Comparison of ENCODE assay signal across 9 mouse cellular contexts in the genomic region with DNA sequence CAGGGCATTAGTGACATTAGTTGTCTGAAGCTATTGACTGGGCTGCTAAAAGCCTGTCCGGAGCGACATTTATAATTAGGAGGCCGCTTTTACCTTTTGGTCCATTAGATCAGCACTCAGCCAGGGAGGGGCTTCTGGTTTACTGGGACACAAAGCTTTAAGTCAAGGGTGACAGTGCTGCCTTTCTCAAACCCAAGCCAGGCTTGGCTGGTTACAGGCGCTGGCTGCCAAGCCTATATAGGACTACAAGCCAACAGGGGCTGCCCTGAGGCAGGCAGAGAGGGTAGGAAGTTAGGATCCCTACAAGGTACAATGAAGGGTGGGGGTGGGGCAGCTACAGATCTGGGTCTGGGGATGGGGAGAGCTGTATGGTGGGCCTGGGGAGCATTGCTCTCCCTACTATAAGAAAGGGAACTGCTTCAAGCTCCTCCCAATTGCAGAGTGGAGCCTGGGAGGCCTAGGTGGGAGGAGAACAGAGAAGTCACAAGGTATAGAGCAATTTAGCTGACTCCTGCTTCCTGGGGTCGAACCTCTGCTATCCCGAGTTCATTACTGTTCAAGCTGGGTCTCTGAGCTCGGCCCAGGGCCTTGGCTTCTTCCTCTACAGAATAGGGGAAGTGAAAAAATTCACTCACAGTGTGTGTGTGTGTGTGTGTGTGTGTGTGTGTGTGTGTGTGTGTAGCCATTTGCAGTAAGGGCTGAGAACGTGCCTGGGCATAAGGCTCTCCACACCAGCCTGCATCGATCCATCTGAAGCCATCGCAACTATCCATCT. TPM values are rescaled to one million over a fixed set of nuclear protein-coding genes. Genes with fewer than 3 reads are reported as not detected.
A peak's percentile ranks its signal among the peaks of the same experiment; 100 is the strongest.
DNase-seq lines count a peak whose midpoint lies in the region; ATAC-seq lines count a peak whose summit lies in the region.
"Had no signal": no experiment of that assay in that cellular context is flagged by ENCODE, and none has a peak within 500 bp of the region (broad histone marks: within the 10 kb centered on the region; RNA-seq: fewer than 3 reads in every experiment).

No protein-coding gene starts in this region.

- H3K4me3 ChIP-seq in kidney, embryonic 16.5 days (ENCODE audit: low read length): no peak overlapping the region
- H3K4me3 ChIP-seq in heart, embryonic 15.5 days: no peak overlapping the region
- no peak overlapping the region for H3K4me3 ChIP-seq in stomach, embryonic 15.5 days (replicated peaks)
- no peak overlapping the region for H3K4me3 ChIP-seq in hindbrain, embryonic 16.5 days (ENCODE audit: low read length)
- H3K4me3 ChIP-seq: midbrain, embryonic 12.5 days had no signal

- H3K27me3 ChIP-seq in kidney, embryonic 16.5 days (ENCODE audit: insufficient read depth, low read length): no peaks in the 10 kb centered on the region
- peaks cover 3% of the 10 kb centered on the region; the same call in 1 of the 2 replicates for H3K27me3 ChIP-seq in heart, embryonic 15.5 days
- H3K27me3 ChIP-seq in stomach, embryonic 15.5 days (replicated peaks): no peaks in the 10 kb centered on the region
- H3K27me3 ChIP-seq in hindbrain, embryonic 16.5 days (replicated peaks; ENCODE audit: control insufficient read depth, insufficient read depth, low read length): no peaks in the 10 kb centered on the region
- H3K27me3 ChIP-seq: midbrain, embryonic 12.5 days had no signal

- no peak overlapping the region for H3K9ac ChIP-seq in kidney, embryonic 16.5 days (replicated peaks; ENCODE audit: low read length)
- H3K9ac ChIP-seq in heart, embryonic 15.5 days: no peak overlapping the region
- no peak overlapping the region for H3K9ac ChIP-seq in stomach, embryonic 15.5 days
- no peak overlapping the region for H3K9ac ChIP-seq in hindbrain, embryonic 16.5 days (ENCODE audit: low read depth, low read length)
- H3K9ac ChIP-seq: midbrain, embryonic 12.5 days had no signal

- no peak for DNase-seq in kidney, adult 11 months
- DNase-seq in lung, postnatal 14 days: peak; percentile 26
- DNase-seq in urinary bladder, adult 18-20 months (ENCODE audit: low spot score in 2 of 2): no peak
- DNase-seq in adrenal gland, postnatal 4 days (ENCODE audit: low spot score in 2 of 2): no peak

- ATAC-seq in kidney, embryonic 16.5 days (ENCODE audit: low FRiP score, low TSS enrichment): no peak
- no peak for ATAC-seq in heart, embryonic 15.5 days (replicated peaks; ENCODE audit: insufficient number of reproducible peaks, insufficient read depth, low FRiP score, low read depth)
- ATAC-seq in stomach, embryonic 15.5 days (ENCODE audit: insufficient read depth, low FRiP score, low read depth): no peak
- ATAC-seq in hindbrain, embryonic 16.5 days: no peak

- H3K4me2 ChIP-seq in kidney, embryonic 16.5 days (replicated peaks; ENCODE audit: low read depth, low read length): no peak overlapping the region
- no peak overlapping the region for H3K4me2 ChIP-seq in heart, embryonic 15.5 days
- H3K4me2 ChIP-seq in stomach, embryonic 15.5 days: no peak overlapping the region
- no peak overlapping the region for H3K4me2 ChIP-seq in hindbrain, embryonic 16.5 days (ENCODE audit: low read length)
- H3K4me2 ChIP-seq: midbrain, embryonic 12.5 days had no signal

- 67% methylated on average over 10 of the region's 10 CpGs for WGBS in kidney, embryonic 16.5 days
- WGBS in heart, embryonic 15.5 days: 78% methylated on average over 10 of the region's 10 CpGs
- WGBS in stomach, embryonic 15.5 days: 77% methylated on average over 10 of the region's 10 CpGs
- WGBS in hindbrain, embryonic 16.5 days: 80% methylated on average over 10 of the region's 10 CpGs

- no peaks in the 10 kb centered on the region for H3K4me1 ChIP-seq in kidney, embryonic 16.5 days (ENCODE audit: insufficient read depth, low read length)
- peaks cover 8% of the 10 kb centered on the region for H3K4me1 ChIP-seq in heart, embryonic 15.5 days (replicated peaks)
- H3K4me1 ChIP-seq in stomach, embryonic 15.5 days: peaks cover 21% of the 10 kb centered on the region
- H3K4me1 ChIP-seq in hindbrain, embryonic 16.5 days (ENCODE audit: control insufficient read depth, insufficient read depth, low read depth, low read length): no peaks in the 10 kb centered on the region
- H3K4me1 ChIP-seq: midbrain, embryonic 12.5 days had no signal

- H3K27ac ChIP-seq in kidney, embryonic 16.5 days (ENCODE audit: low read length): peak overlapping the region; percentile 19; the same call in 1 of the 2 replicates
- H3K27ac ChIP-seq in heart, embryonic 15.5 days: peak overlapping the region; percentile 27; the same call in 1 of the 2 replicates
- H3K27ac ChIP-seq in stomach, embryonic 15.5 days: peak overlapping the region; percentile 68
- H3K27ac ChIP-seq in hindbrain, embryonic 16.5 days (ENCODE audit: low read depth, low read length): no peak overlapping the region
- H3K27ac ChIP-seq: midbrain, embryonic 12.5 days had no signal

- no peaks in the 10 kb centered on the region for H3K36me3 ChIP-seq in kidney, embryonic 16.5 days (ENCODE audit: insufficient read depth, low read length)
- no peaks in the 10 kb centered on the region for H3K36me3 ChIP-seq in heart, embryonic 15.5 days
- no peaks in the 10 kb centered on the region for H3K36me3 ChIP-seq in stomach, embryonic 15.5 days
- H3K36me3 ChIP-seq in hindbrain, embryonic 16.5 days (ENCODE audit: control insufficient read depth, insufficient read depth, low read length): no peaks in the 10 kb centered on the region
- H3K36me3 ChIP-seq: midbrain, embryonic 12.5 days had no signal

- no peaks in the 10 kb centered on the region for H3K9me3 ChIP-seq in kidney, embryonic 16.5 days (ENCODE audit: low read length)
- H3K9me3 ChIP-seq in heart, embryonic 15.5 days (replicated peaks): no peaks in the 10 kb centered on the region
- H3K9me3 ChIP-seq in stomach, embryonic 15.5 days: no peaks in the 10 kb centered on the region
- H3K9me3 ChIP-seq in hindbrain, embryonic 16.5 days (ENCODE audit: control insufficient read depth, low read length): no peaks in the 10 kb centered on the region

RNA-seq across cellular contexts. Expression of gene Trim14, which starts 18.5 kb away (rescaled TPM):
- polyA plus RNA-seq in kidney, embryonic 16.5 days (2015; fragmentation: Nextera tagmentation; extraction: Ambion mirVana): 2.1 and 2.9 TPM in 2 replicates
- polyA plus RNA-seq in heart, embryonic 15.5 days (2015; fragmentation: Nextera tagmentation; extraction: Ambion mirVana): 1.7 and 3.7 TPM in 2 replicates
- polyA plus RNA-seq in stomach, embryonic 15.5 days (2015; fragmentation: Nextera tagmentation; extraction: Ambion mirVana): 5.2 and 5.3 TPM in 2 replicates
- polyA plus RNA-seq in hindbrain, embryonic 16.5 days (2015; fragmentation: Nextera tagmentation; extraction: Ambion mirVana): 0.85 and 1.2 TPM in 2 replicates
- 1 to 10 TPM; 7.2 to 7.5 TPM for total RNA-seq in adrenal gland, postnatal 4 days (2021)

RNA-seq across cellular contexts. Expression of gene Coro2a, which starts 47.5 kb away (rescaled TPM):
- 5.9 and 6.4 TPM in 2 replicates for polyA plus RNA-seq in kidney, embryonic 16.5 days (2015; fragmentation: Nextera tagmentation; extraction: Ambion mirVana)
- polyA plus RNA-seq in heart, embryonic 15.5 days (2015; fragmentation: Nextera tagmentation; extraction: Ambion mirVana): 0.87 and 6.5 TPM in 2 replicates
- polyA plus RNA-seq in stomach, embryonic 15.5 days (2015; fragmentation: Nextera tagmentation; extraction: Ambion mirVana): 20.4 and 29.1 TPM in 2 replicates
- polyA plus RNA-seq in hindbrain, embryonic 16.5 days (2015; fragmentation: Nextera tagmentation; extraction: Ambion mirVana): 7.9 and 10.2 TPM in 2 replicates
- total RNA-seq in adrenal gland, postnatal 4 days (2021): 1 to 10 TPM; 5.1 to 7.0 TPM
